Mouse (Mus musculus) liver, embryonic 18 days (tissue): ENCODE data around the gene Yy2. TPM values are rescaled to one million over a fixed set of nuclear protein-coding genes. Genes with fewer than 3 reads are reported as not detected.

Experiments used
- polyA plus RNA-seq: library from polyadenylated mRNA; depleted of rRNA; stranded (reverse); fragments of >200 nt; gene quantifications from 2 replicates; pipeline ENCODE4 v1.2.3, GENCODE M21; 2012; rRNA removed

Gene Yy2
- polyA plus RNA-seq = 0.26 and 0.54 TPM in 2 replicates

DNA sequence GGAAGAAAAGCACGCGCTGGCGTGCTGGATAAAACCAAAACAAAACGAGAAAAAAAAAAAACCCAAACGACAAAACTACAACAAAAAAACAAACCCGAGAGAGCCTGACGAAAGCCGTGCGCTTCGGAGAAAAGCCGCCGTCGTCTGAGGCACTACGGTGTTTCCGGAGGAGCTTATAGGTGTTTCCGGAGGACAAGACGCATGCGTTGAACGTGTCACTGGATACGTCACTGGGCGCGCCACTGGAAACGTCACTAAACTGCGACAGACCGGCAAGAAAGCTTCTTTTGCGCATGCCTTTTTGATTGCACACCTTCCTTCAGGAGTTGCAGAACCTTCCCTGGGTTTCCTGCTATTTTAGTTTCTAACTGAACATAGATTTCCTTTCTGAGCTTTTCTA, at the start of gene Yy2:
TSS of gene Yy2 (minus strand) at position 146 of the 400 bp plus-strand sequence.

DNA sequence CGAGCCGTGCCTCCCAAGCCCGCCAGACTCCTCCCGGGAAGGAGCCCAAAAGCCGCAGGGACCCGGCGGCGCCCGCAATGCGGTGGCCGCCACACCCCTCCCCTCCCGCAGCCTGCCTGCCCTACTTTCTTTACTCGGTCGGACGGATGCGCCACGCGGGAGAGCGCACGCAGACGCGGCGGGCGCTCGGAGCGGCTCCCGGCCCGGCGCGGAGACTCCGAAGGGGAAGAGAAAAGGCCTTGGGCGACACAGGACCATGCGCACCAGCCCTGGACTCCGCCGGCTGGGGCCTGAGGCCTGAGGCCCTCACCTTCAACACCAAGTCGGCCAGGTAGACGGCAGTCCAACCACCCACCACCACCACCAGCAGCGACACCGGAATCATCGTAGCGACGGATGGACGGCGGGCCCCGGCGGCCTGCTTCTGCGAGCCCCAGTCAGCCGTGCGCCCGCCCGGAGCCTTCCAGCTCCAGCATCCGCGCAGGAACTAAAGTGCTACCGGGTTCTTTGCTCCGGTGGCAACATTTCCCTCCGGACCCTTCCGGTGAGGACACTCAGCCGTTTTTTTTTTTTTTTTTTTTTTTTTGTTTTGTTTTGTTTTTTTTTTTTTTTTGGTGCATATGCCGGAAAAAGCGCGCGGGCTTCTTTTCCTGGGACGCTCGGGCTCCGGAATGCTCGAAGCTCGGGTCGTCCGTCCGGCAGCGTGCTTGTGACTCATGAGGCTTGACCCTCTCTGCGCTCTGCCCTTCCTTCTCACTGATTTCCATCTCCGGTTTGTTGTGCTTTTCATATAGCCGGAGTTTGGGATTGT, 29.6 kb upstream of the Yy2 start, which contains the start of gene Mbtps2:
TSS of gene Mbtps2 (minus strand) at position 530 of the 811 bp plus-strand sequence.

Other genes with a start within 250 kb of the Yy2 start
- gene Phex, start 153.7 kb downstream of the Yy2 start, polyA plus RNA-seq = 0.01 and 0.02 TPM in 2 replicates
- 12.0 and 12.7 TPM in 2 replicates for gene Sms, start 76.7 kb downstream of the Yy2 start, polyA plus RNA-seq
- gene Mbtps2, start 29.7 kb upstream of the Yy2 start, polyA plus RNA-seq = 5.6 and 6.5 TPM in 2 replicates
- 0.14 and 0.24 TPM in 2 replicates for gene Smpx, start 129.9 kb upstream of the Yy2 start, polyA plus RNA-seq
- not detected in 2 replicates for gene Klhl34, start 249.4 kb upstream of the Yy2 start, polyA plus RNA-seq